ENCODE assay signal across 9 mouse cellular contexts in genomic region chr14:31188771-31189181, GRCm38 (mm10). TPM values are rescaled to one million over a fixed set of nuclear protein-coding genes. Genes with fewer than 3 reads are reported as not detected.
A peak's percentile ranks its signal among the peaks of the same experiment; 100 is the strongest.
DNase-seq lines count a peak whose midpoint lies in the region; ATAC-seq and TF ChIP-seq lines count a peak whose summit lies in the region.
"Had no signal": no experiment of that assay in that cellular context is flagged by ENCODE, and none has a peak within 500 bp of the region (broad histone marks: within the 10 kb centered on the region; RNA-seq: fewer than 3 reads in every experiment).

No protein-coding gene starts in this region.

- H3K9ac ChIP-seq in heart, embryonic 13.5 days, result peak overlapping the region; percentile 50
- no peak overlapping the region for H3K9ac ChIP-seq in limb, embryonic 15.5 days
- no peak overlapping the region for H3K9ac ChIP-seq in midbrain, embryonic 15.5 days

- no peak for ATAC-seq in heart, embryonic 13.5 days (ENCODE audit: extremely low read depth, insufficient number of reproducible peaks, low FRiP score, low TSS enrichment)
- ATAC-seq in Patski, result peak; percentile 91
- ATAC-seq in limb, embryonic 15.5 days (ENCODE audit: insufficient number of reproducible peaks, low FRiP score, low TSS enrichment, low read depth), result no peak
- peak; percentile 74 for ATAC-seq in midbrain, embryonic 15.5 days (replicated peaks)

- POLR2A ChIA-PET in Patski (lab: Charles Lee), result no interaction called here

- in situ Hi-C loops in Patski (cut with MboI; ENCODE audit: low pct_unique_long_range_greater_than_20kb), result loop anchor here (5.0 kb wide), 1 partner anchor 56 kb away; the partner anchor contains the start of gene Nt5dc2

- H3K36me3 ChIP-seq in heart, embryonic 13.5 days, result peaks cover 100% of the 10 kb centered on the region
- peaks cover 100% of the 10 kb centered on the region for H3K36me3 ChIP-seq in heart, embryonic 10.5 days
- peaks cover 100% of the 10 kb centered on the region for H3K36me3 ChIP-seq in limb, embryonic 15.5 days
- H3K36me3 ChIP-seq in midbrain, embryonic 15.5 days (replicated peaks), result peaks cover 80% of the 10 kb centered on the region

- CTCF ChIA-PET in Patski (lab: Charles Lee), result interaction anchor here (1.1 to 2.4 kb wide), 3 partner anchors 10 to 60 kb away, joined by 3 to 7 read pairs (median 4); partner anchors contain the start of gene Smim4

- TF ChIP-seq CTCF in Patski (IDR thresholded peaks at IDR 0.05), result no peak

- WGBS in heart, embryonic 13.5 days, result 43% methylated on average over 6 of the region's 6 CpGs
- WGBS in heart, embryonic 10.5 days, result 64% methylated on average over 6 of the region's 6 CpGs
- 79% methylated on average over 6 of the region's 6 CpGs for WGBS in limb, embryonic 15.5 days
- 35% methylated on average over 6 of the region's 6 CpGs for WGBS in midbrain, embryonic 15.5 days

- H3K4me3 ChIP-seq in heart, embryonic 13.5 days, result no peak overlapping the region
- no peak overlapping the region for H3K4me3 ChIP-seq in heart, embryonic 10.5 days
- no peak overlapping the region for H3K4me3 ChIP-seq in limb, embryonic 15.5 days
- H3K4me3 ChIP-seq in midbrain, embryonic 15.5 days, result no peak overlapping the region

- H3K4me1 ChIP-seq in heart, embryonic 13.5 days, result peaks cover 79% of the 10 kb centered on the region
- H3K4me1 ChIP-seq in heart, embryonic 10.5 days, result peaks cover 23% of the 10 kb centered on the region
- H3K4me1 ChIP-seq in limb, embryonic 15.5 days, result no peaks in the 10 kb centered on the region
- no peaks in the 10 kb centered on the region for H3K4me1 ChIP-seq in midbrain, embryonic 15.5 days

- no peak overlapping the region for H3K4me2 ChIP-seq in heart, embryonic 13.5 days
- H3K4me2 ChIP-seq in limb, embryonic 15.5 days, result no peak overlapping the region
- H3K4me2 ChIP-seq in midbrain, embryonic 15.5 days, result no peak overlapping the region

- peak overlapping the region; percentile 79 for H3K27ac ChIP-seq in heart, embryonic 13.5 days (replicated peaks)
- H3K27ac ChIP-seq in heart, embryonic 10.5 days, result no peak overlapping the region
- H3K27ac ChIP-seq in limb, embryonic 15.5 days, result peak overlapping the region; percentile 22; the same call in 1 of the 2 replicates
- H3K27ac ChIP-seq in midbrain, embryonic 15.5 days, result no peak overlapping the region

- H3K27me3 ChIP-seq in heart, embryonic 13.5 days (replicated peaks), result no peaks in the 10 kb centered on the region
- H3K27me3 ChIP-seq in heart, embryonic 10.5 days (ENCODE audit: insufficient read depth, poor library complexity, severe bottlenecking), result no peaks in the 10 kb centered on the region
- H3K27me3 ChIP-seq in Patski, result no peaks in the 10 kb centered on the region
- no peaks in the 10 kb centered on the region for H3K27me3 ChIP-seq in limb, embryonic 15.5 days
- H3K27me3 ChIP-seq in midbrain, embryonic 15.5 days (replicated peaks), result no peaks in the 10 kb centered on the region

- DNase-seq in heart, embryonic 10.5 days (ENCODE audit: low spot score), result no peak
- peak; percentile 83 for DNase-seq in Patski (ENCODE audit: low read depth, low spot score)
- DNase-seq in spleen, postnatal 4 days (ENCODE audit: low spot score in 2 of 2), result no peak
- DNase-seq in right cerebral cortex, postnatal 14 days, result no peak
- no peak for DNase-seq in right cerebral cortex, postnatal 36 days (ENCODE audit: low spot score in 2 of 2)
- DNase-seq: cerebellum, adult 18-20 months had no signal

- H3K9me3 ChIP-seq in heart, embryonic 13.5 days, result no peaks in the 10 kb centered on the region
- no peaks in the 10 kb centered on the region for H3K9me3 ChIP-seq in heart, embryonic 10.5 days
- H3K9me3 ChIP-seq in limb, embryonic 15.5 days, result no peaks in the 10 kb centered on the region
- no peaks in the 10 kb centered on the region for H3K9me3 ChIP-seq in midbrain, embryonic 15.5 days

RNA-seq across cellular contexts. Expression of gene Tnnc1, which starts 19.3 kb away (rescaled TPM):
- 3,442 and 4,164 TPM in 2 replicates for polyA plus RNA-seq in heart, embryonic 13.5 days (2015; fragmentation: Nextera tagmentation; extraction: Ambion mirVana)
- 1,899 and 2,942 TPM in 2 replicates for polyA plus RNA-seq in heart, embryonic 10.5 days (2016; fragmentation: Nextera tagmentation; extraction: Ambion mirVana)
- 8.1 TPM for polyA plus RNA-seq in Patski (2021)
- polyA plus RNA-seq in limb, embryonic 15.5 days (2015; fragmentation: Nextera tagmentation; extraction: Ambion mirVana), result 276 and 549 TPM in 2 replicates
- polyA plus RNA-seq in midbrain, embryonic 15.5 days (2015; fragmentation: Nextera tagmentation; extraction: Ambion mirVana), result 2.9 and 4.6 TPM in 2 replicates

RNA-seq across cellular contexts. Expression of gene Stab1, which starts 20.3 kb away (rescaled TPM):
- polyA plus RNA-seq in heart, embryonic 13.5 days (2015; fragmentation: Nextera tagmentation; extraction: Ambion mirVana), result 43.2 and 49.5 TPM in 2 replicates
- polyA plus RNA-seq in heart, embryonic 10.5 days (2016; fragmentation: Nextera tagmentation; extraction: Ambion mirVana), result 28.9 and 30.2 TPM in 2 replicates
- 0.74 TPM for polyA plus RNA-seq in Patski (2021)
- polyA plus RNA-seq in limb, embryonic 15.5 days (2015; fragmentation: Nextera tagmentation; extraction: Ambion mirVana), result 42.5 and 44.4 TPM in 2 replicates
- polyA plus RNA-seq in midbrain, embryonic 15.5 days (2015; fragmentation: Nextera tagmentation; extraction: Ambion mirVana), result 22.8 TPM in 2 replicates

RNA-seq across cellular contexts. Expression of gene Nisch, which starts 28.0 kb away (rescaled TPM):
- polyA plus RNA-seq in heart, embryonic 13.5 days (2015; fragmentation: Nextera tagmentation; extraction: Ambion mirVana), result 340 and 345 TPM in 2 replicates
- 457 and 500 TPM in 2 replicates for polyA plus RNA-seq in heart, embryonic 10.5 days (2016; fragmentation: Nextera tagmentation; extraction: Ambion mirVana)
- 564 TPM for polyA plus RNA-seq in Patski (2021)
- polyA plus RNA-seq in limb, embryonic 15.5 days (2015; fragmentation: Nextera tagmentation; extraction: Ambion mirVana), result 336 and 363 TPM in 2 replicates
- polyA plus RNA-seq in midbrain, embryonic 15.5 days (2015; fragmentation: Nextera tagmentation; extraction: Ambion mirVana), result 420 and 426 TPM in 2 replicates

RNA-seq across cellular contexts. Expression of gene Sema3g, which starts 28.9 kb away (rescaled TPM):
- 0.51 TPM in 2 replicates for polyA plus RNA-seq in heart, embryonic 13.5 days (2015; fragmentation: Nextera tagmentation; extraction: Ambion mirVana)
- polyA plus RNA-seq in heart, embryonic 10.5 days (2016; fragmentation: Nextera tagmentation; extraction: Ambion mirVana), result 0.47 and 0.54 TPM in 2 replicates
- polyA plus RNA-seq in Patski (2021), result 3.0 TPM
- 1.2 and 1.5 TPM in 2 replicates for polyA plus RNA-seq in limb, embryonic 15.5 days (2015; fragmentation: Nextera tagmentation; extraction: Ambion mirVana)
- 0.65 and 0.86 TPM in 2 replicates for polyA plus RNA-seq in midbrain, embryonic 15.5 days (2015; fragmentation: Nextera tagmentation; extraction: Ambion mirVana)

RNA-seq across cellular contexts. Expression of gene Nt5dc2, which starts 57.9 kb away (rescaled TPM):
- polyA plus RNA-seq in heart, embryonic 13.5 days (2015; fragmentation: Nextera tagmentation; extraction: Ambion mirVana), result 300 and 318 TPM in 2 replicates
- polyA plus RNA-seq in heart, embryonic 10.5 days (2016; fragmentation: Nextera tagmentation; extraction: Ambion mirVana), result 422 and 507 TPM in 2 replicates
- polyA plus RNA-seq in Patski (2021), result 268 TPM
- polyA plus RNA-seq in limb, embryonic 15.5 days (2015; fragmentation: Nextera tagmentation; extraction: Ambion mirVana), result 336 and 349 TPM in 2 replicates
- polyA plus RNA-seq in midbrain, embryonic 15.5 days (2015; fragmentation: Nextera tagmentation; extraction: Ambion mirVana), result 247 and 295 TPM in 2 replicates

Comparison
In these comparisons a context has a peak if more than half of its experiments do, and no peak if none do; other contexts are left out.
1. H3K27ac ChIP-seq: peak in heart, embryonic 13.5 days (single experiment) and limb, embryonic 15.5 days (single experiment); none in heart, embryonic 10.5 days (single experiment) and midbrain, embryonic 15.5 days (single experiment).
2. ATAC-seq: peak in Patski (single experiment) and midbrain, embryonic 15.5 days (single experiment); none in heart, embryonic 13.5 days (single experiment) and limb, embryonic 15.5 days (single experiment).
3. RNA of gene Tnnc1, which starts 19.3 kb away (polyA plus RNA-seq): 3,442 to 4,164 TPM in heart, embryonic 13.5 days, 1,899 to 2,942 TPM in heart, embryonic 10.5 days and 276 to 549 TPM in limb, embryonic 15.5 days; 8.1 TPM in Patski (single experiment) and 2.9 to 4.6 TPM in midbrain, embryonic 15.5 days; every median in the first group is over 10 times any median in the second.
4. RNA of gene Stab1, which starts 20.3 kb away (polyA plus RNA-seq): 43.2 to 49.5 TPM in heart, embryonic 13.5 days, 42.5 to 44.4 TPM in limb, embryonic 15.5 days, 28.9 to 30.2 TPM in heart, embryonic 10.5 days and 22.8 TPM in midbrain, embryonic 15.5 days; 0.74 TPM in Patski (single experiment); every median in the first group is over 10 times any median in the second.